Mouse (Mus musculus) liver, adult 2 months (tissue): ENCODE data around the gene Mpp6. TPM values are rescaled to one million over a fixed set of nuclear protein-coding genes. Genes with fewer than 3 reads are reported as not detected.

Source experiments
- DNase-seq: peaks from one replicate; pipeline ENCODE4 v3.0.0-alpha.2; 2011; ENCODE audit warnings: low read depth, low spot score; ENCODE audit errors: extremely low read depth
- H3K27ac ChIP-seq: fragments of 200-500 bp; replicated peaks from 2 replicates; pipeline ENCODE4 v1.5.1; 2012; ENCODE audit warnings: low read depth, mild to moderate bottlenecking, control low read depth, inconsistent platforms, low read length; ENCODE audit not compliant: insufficient read depth
- H3K27me3 ChIP-seq: fragments of 200-500 bp; 2 replicates; pipeline ENCODE4 v1.6.1; 2012; ENCODE audit warnings: mild to moderate bottlenecking, moderate library complexity, low read length, inconsistent platforms; ENCODE audit not compliant: control insufficient read depth, insufficient read depth
- H3K36me3 ChIP-seq: fragments of 200-500 bp; 2 replicates; pipeline ENCODE4 v1.6.1; 2012; ENCODE audit warnings: low read length, inconsistent platforms; ENCODE audit not compliant: control insufficient read depth, insufficient read depth
- H3K4me1 ChIP-seq: fragments of 200-500 bp; 2 replicates; pipeline ENCODE4 v1.6.1; 2011; ENCODE audit warnings: low read length; ENCODE audit not compliant: control insufficient read depth, insufficient read depth
- H3K4me3 ChIP-seq: fragments of 200-500 bp; 2 replicates; pipeline ENCODE4 v1.5.1; 2011; ENCODE audit warnings: low read depth, mild to moderate bottlenecking, control low read depth, low read length, moderate library complexity; ENCODE audit not compliant: insufficient read depth
- H3K79me2 ChIP-seq: fragments of 200-500 bp; 2 replicates; pipeline ENCODE4 v1.6.1; 2012; ENCODE audit warnings: inconsistent platforms, mild to moderate bottlenecking, low read length, moderate library complexity; ENCODE audit not compliant: control insufficient read depth, insufficient read depth
- H3K9ac ChIP-seq: fragments of 200-500 bp; 2 replicates; pipeline ENCODE4 v1.6.1; 2012; ENCODE audit warnings: low read depth, mild to moderate bottlenecking, control low read depth, inconsistent platforms, low read length
- CTCF ChIP-seq: fragments of 200-500 bp; IDR thresholded peaks from 2 replicates; pipeline ENCODE4 v1.5.1; 2011; ENCODE audit warnings: low read depth, low read length, control low read depth
- POLR2A ChIP-seq: fragments of 200-500 bp; IDR thresholded peaks from 2 replicates; pipeline ENCODE4 v1.6.1; 2011; ENCODE audit warnings: low read length, control low read depth; ENCODE audit not compliant: insufficient read depth; ENCODE audit errors: extremely low read depth
- WGBS: fragments of 180-500 bp; shearing (Covaris S2); methylation state at CpG from one replicate; pipeline ENCODE4 v1.1.7; 2018; 5-methylcytosine and 5-hydroxymethylcytosine counted together
- polyA plus RNA-seq: library from polyadenylated mRNA; depleted of rRNA; stranded (reverse); fragments of >200 nt; gene quantifications from 2 replicates; pipeline ENCODE4 v1.2.3, GENCODE M21; 2012; rRNA removed
- total RNA-seq: library from RNA; depleted of rRNA; stranded (reverse); fragments of >200 nt; gene quantifications from 2 replicates; pipeline ENCODE4 v1.2.3, GENCODE M21; 2014; rRNA removed

Gene Mpp6
- 68.2 and 68.3 TPM in 2 replicates for total RNA-seq
- polyA plus RNA-seq = 17.2 and 17.9 TPM in 2 replicates

DNA sequence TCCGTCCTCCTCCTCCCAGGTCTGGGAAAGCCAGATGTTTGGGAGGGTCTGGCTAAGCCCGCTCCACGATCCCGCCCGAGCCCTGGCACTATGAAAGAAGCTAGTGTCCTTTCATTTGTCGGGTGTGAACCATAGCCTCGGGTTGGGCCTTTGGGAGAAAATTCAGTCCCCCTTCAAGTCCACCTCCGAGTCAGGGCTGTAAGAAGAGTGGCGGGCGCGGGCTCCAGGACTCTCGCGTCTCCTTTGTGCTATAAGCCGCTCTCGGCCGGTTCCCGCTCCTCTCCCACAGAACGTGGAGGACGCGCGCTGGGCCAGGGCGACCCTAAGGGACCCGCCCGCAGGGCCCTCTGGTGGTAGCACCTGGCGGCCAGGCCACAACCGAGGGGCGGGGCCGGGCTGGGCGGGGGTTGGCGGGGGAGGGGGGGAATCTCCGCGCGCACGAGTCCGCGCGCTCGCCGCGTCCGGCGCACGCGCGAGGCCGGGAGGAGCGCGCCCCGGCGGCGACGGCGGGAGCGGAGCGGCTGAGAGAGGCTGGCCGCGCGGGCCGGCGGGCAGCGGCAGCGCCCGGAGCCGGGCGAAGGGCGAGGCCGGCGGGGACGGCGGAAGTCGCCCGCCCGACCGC is at the start of gene Mpp6:
Gene Mpp6 (plus strand): TSS at position 485 of the 622 bp plus-strand sequence.
- DNase-seq = peak; percentile 51

DNA sequence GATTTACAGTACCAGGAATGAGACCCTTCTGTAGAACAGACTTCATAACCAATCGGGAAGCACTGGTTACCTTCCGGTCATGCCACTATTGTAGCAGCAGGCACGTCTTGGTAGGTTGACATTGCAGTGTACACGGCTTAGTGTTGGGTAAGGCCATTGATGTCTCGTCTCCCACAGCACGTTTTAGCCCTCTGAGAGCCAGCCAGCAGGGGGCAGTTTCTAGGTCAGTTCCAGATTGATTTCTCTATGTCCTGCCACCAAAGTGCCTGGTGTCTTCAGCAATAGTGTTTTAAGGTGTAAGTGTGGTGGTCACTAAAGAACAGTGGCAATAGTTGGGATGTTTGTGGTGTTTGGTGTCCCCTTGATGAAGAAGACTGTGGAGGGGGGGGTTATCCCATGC is 43.9 kb upstream of the Mpp6 start:
- H3K27me3 ChIP-seq = no peaks in the 10 kb centered on the region
- no peaks in the 10 kb centered on the region for H3K36me3 ChIP-seq
- H3K4me1 ChIP-seq = no peaks in the 10 kb centered on the region
- no peak for DNase-seq
- no peak overlapping the region for H3K27ac ChIP-seq
- H3K79me2 ChIP-seq = no peaks in the 10 kb centered on the region
- H3K4me3 ChIP-seq = no peak overlapping the region
- 84% methylated on average over 6 of the region's 6 CpGs for WGBS
- no peak overlapping the region for H3K9ac ChIP-seq
- TF ChIP-seq POLR2A (no peak), CTCF (peak; percentile 13; the same call in 1 of the 2 replicates)

More for the DNA sequence above, at the start of gene Mpp6:
- peak within 1 kb of the TSS; percentile 90 for H3K4me3 ChIP-seq
- peaks cover 3% of the 10 kb centered on the region for H3K4me1 ChIP-seq
- H3K27ac ChIP-seq = peak within 1 kb of the TSS; percentile 71
- under 1% methylated on average over 74 of the region's 74 CpGs for WGBS
- H3K27me3 ChIP-seq = no peaks in the 10 kb centered on the region
- H3K79me2 ChIP-seq = peaks cover 7% of the 10 kb centered on the region; the same call in 1 of the 2 replicates
- H3K36me3 ChIP-seq = no peaks in the 10 kb centered on the region
- peak within 1 kb of the TSS; percentile 87 for H3K9ac ChIP-seq
- TF ChIP-seq CTCF (peak; percentile 59), POLR2A (0 out of 2 replicates have a peak, but pooled peaks have one; percentile 15)

DNA sequence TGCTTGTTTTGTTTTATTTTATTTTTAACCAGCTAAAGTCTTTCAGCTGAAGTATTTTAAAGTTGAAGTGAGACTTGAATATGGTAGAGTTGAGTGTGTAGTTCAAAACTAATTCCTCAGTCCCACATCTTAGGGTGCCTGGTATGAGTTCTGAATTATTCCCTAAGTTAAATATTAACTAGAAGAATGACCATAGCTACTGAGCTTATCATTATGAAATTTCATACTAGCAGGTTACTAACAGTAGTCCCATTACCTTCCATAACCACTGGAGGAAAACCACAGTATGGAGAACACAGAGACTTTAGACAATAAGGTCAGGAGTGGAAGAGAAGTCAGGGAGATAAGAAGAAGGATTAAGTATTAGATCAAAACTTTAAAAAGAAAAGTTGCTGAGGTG is 41.6 kb upstream of the Mpp6 start:
- Histone ChIP-seq H3K27me3 (no peaks in the 10 kb centered on the region), H3K79me2 (no peaks in the 10 kb centered on the region), H3K9ac (no peak overlapping the region), H3K36me3 (no peaks in the 10 kb centered on the region), H3K27ac (no peak overlapping the region), H3K4me3 (no peak overlapping the region), H3K4me1 (no peaks in the 10 kb centered on the region)
- no peak for DNase-seq
- TF ChIP-seq CTCF (no peak), POLR2A (no peak)

DNA sequence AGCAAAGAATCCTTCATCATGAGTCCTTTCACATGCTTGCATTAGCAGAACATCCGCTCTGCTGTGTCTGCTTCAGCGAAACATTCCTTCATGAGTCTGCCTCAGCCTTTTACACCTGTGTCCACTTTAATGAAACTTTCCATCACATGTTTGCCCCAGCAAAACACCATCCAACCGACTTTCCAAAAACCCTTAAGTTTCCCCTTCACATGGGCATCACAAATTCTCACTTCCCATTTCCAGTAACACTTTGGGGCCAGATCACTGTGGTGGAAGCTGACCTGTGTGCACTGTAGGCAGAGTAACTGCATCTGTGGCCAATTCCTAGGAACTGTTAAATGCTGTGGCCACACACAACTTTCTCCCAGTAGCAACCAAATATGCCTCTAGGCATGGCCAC is 34.8 kb upstream of the Mpp6 start:
- no peak overlapping the region for H3K4me3 ChIP-seq
- H3K4me1 ChIP-seq = no peaks in the 10 kb centered on the region
- TF ChIP-seq CTCF (no peak), POLR2A (no peak)
- H3K9ac ChIP-seq = no peak overlapping the region
- no peak overlapping the region for H3K27ac ChIP-seq
- WGBS = 85% methylated on average over 3 of the region's 3 CpGs
- H3K36me3 ChIP-seq = no peaks in the 10 kb centered on the region
- DNase-seq = no peak
- H3K27me3 ChIP-seq = no peaks in the 10 kb centered on the region
- no peaks in the 10 kb centered on the region for H3K79me2 ChIP-seq

DNA sequence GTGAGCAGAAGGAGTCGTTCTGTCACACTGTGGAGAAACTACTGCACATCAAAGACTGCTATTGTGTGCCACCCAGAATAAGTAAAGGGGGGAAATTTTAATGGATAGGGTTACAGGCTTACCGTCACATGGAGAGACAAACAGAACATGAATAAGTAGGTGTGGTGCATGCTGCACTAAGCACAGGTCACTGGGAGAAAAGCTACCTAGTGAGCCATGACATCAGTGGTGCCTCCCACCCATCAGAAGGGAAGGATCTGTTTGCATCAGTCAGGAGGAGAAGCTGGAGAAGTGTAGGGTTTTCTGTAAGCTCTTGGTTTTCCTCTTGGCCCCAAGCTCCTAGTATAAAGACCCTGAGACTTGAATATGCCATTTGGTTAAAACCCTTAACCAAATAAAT is 33.6 kb upstream of the Mpp6 start:
- Histone ChIP-seq H3K27me3 (no peaks in the 10 kb centered on the region), H3K36me3 (no peaks in the 10 kb centered on the region)

DNA sequence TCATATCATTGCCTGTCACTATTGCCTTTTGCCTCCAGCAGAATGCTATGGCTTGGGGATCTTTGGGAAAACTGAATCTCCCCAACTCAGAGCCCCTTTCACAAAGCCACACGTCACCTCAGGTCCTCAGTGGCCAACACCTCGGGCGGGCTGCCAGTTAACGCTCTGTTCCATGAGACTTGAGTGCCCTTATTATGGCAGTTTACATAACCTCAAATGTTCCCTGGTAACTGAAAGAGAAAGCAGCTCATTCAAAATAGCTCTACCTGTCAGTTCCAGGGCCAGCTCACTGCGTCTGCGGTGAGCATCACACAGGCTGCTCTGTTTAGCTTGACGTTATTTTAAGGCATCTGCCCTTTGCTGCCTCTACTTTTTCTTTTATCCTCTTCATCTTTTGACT is 29.6 kb upstream of the Mpp6 start:
- Histone ChIP-seq H3K27ac (no peak overlapping the region), H3K36me3 (no peaks in the 10 kb centered on the region), H3K4me3 (no peak overlapping the region), H3K9ac (no peak overlapping the region), H3K27me3 (no peaks in the 10 kb centered on the region), H3K79me2 (no peaks in the 10 kb centered on the region), H3K4me1 (no peaks in the 10 kb centered on the region)
- WGBS = 39% methylated on average over 7 of the region's 7 CpGs
- TF ChIP-seq CTCF = no peak
- TF ChIP-seq POLR2A = no peak
- DNase-seq = peak; percentile 32

More for the DNA sequence above, 33.6 kb upstream of the Mpp6 start:
- H3K4me1 ChIP-seq = no peaks in the 10 kb centered on the region
- no peak overlapping the region for H3K27ac ChIP-seq
- TF ChIP-seq POLR2A (no peak), CTCF (no peak)
- H3K4me3 ChIP-seq = no peak overlapping the region
- H3K9ac ChIP-seq = no peak overlapping the region
- 88% methylated on average over 2 of the region's 2 CpGs for WGBS
- no peaks in the 10 kb centered on the region for H3K79me2 ChIP-seq
- no peak for DNase-seq
